Mouse (Mus musculus) brain, embryonic 14.5 days (tissue): ENCODE results near the gene Camkk2.

ENCODE experiments used
- CTCF ChIP-seq: fragments of 200-500 bp; IDR thresholded peaks from 2 replicates; pipeline ENCODE4 v1.5.1; 2012; ENCODE audit warnings: inconsistent platforms, mild to moderate bottlenecking, moderate library complexity, borderline replicate concordance; ENCODE audit not compliant: insufficient read depth, insufficient read length; ENCODE audit errors: extremely low read depth
- POLR2A ChIP-seq: fragments of 200-500 bp; IDR thresholded peaks from 2 replicates; pipeline ENCODE4 v1.6.1; 2012; ENCODE audit warnings: mild to moderate bottlenecking, inconsistent platforms, borderline replicate concordance; ENCODE audit not compliant: poor library complexity, insufficient read depth, insufficient read length, severe bottlenecking; ENCODE audit errors: extremely low read depth

DNA sequence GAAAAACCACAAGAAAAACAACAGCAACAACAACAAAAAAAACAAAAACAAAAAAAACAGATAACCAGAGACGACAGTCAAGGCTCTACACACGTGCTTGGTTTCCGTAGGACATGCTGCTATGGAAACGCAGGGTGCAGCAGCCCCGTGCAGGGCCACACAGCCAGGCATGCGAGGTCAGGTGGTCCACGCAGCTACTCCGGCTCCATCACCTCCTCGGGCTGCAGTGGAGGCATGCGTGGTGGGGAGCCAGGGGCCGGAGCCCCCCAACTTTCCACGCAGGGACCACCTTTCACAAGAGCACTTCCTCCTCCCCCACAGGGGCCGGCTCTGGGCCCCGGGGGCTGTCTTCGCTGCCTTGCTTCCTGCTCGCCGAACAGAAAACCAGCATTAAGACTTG is 45.3 kb downstream of the Camkk2 start:
- TF ChIP-seq CTCF (no peak), POLR2A (no peak)
